Mouse (Mus musculus): Measurements from ENCODE around the gene Etfb.
"Not testable (repeated sequence)": the region's sequence is repeated elsewhere in the genome, so short reads cannot be mapped to it uniquely, and the experiment has no call there.

Etfb gene

GRCm38 (mm10) chr7:43443917-43444293 lies at the start of gene Etfb, which contains the start of gene Gm45233:
TSS of gene Etfb (plus strand) at chr7:43444083.
TSS of gene Gm45233 (plus strand) at chr7:43444128.
- DNase-seq (ENCODE audit: low spot score) = peak; percentile 86

GRCm38 (mm10) chr7:43399501-43399900 lies 44.4 kb upstream of the Etfb start:
- no peak for DNase-seq (ENCODE audit: low spot score)

GRCm38 (mm10) chr7:43402718-43403117 lies 41.2 kb upstream of the Etfb start:
- DNase-seq (ENCODE audit: low spot score) = no peak

- no peak for DNase-seq (ENCODE audit: low spot score)
These were observed 36.3 kb upstream of the Etfb start for GRCm38 (mm10) chr7:43407573-43407972.

GRCm38 (mm10) chr7:43408131-43408553 lies 35.7 kb upstream of the Etfb start, which contains the start of gene Siglecg:
TSS of gene Siglecg (plus strand) at chr7:43408204.
- DNase-seq (ENCODE audit: low spot score) = no peak

GRCm38 (mm10) chr7:43409084-43409483 lies 34.8 kb upstream of the Etfb start:
- DNase-seq (ENCODE audit: low spot score) = no peak

- not testable (repeated sequence) for DNase-seq (ENCODE audit: low spot score)
These were observed 32.2 kb upstream of the Etfb start for GRCm38 (mm10) chr7:43411724-43412123.

- DNase-seq (ENCODE audit: low spot score) = no peak
These were observed 26.6 kb upstream of the Etfb start for GRCm38 (mm10) chr7:43417298-43417697.

- DNase-seq (ENCODE audit: low spot score) = peak; percentile 79
These were observed 20.8 kb upstream of the Etfb start for GRCm38 (mm10) chr7:43422995-43423617.

- DNase-seq (ENCODE audit: low spot score) = no peak
These were observed 19.8 kb upstream of the Etfb start for GRCm38 (mm10) chr7:43423991-43424625.

GRCm38 (mm10) chr7:43427406-43427805 lies 16.5 kb upstream of the Etfb start, which contains the start of gene Lim2:
TSS of gene Lim2 (plus strand) at chr7:43427670.
- no peak for DNase-seq (ENCODE audit: low spot score)

- no peak for DNase-seq (ENCODE audit: low spot score)
These were observed 14.4 kb upstream of the Etfb start for GRCm38 (mm10) chr7:43429500-43429899.

GRCm38 (mm10) chr7:43432891-43433290 lies 11.0 kb upstream of the Etfb start:
- DNase-seq (ENCODE audit: low spot score) = no peak

- no peak for DNase-seq (ENCODE audit: low spot score)
These were observed 9.2 kb upstream of the Etfb start for GRCm38 (mm10) chr7:43434676-43435075.

GRCm38 (mm10) chr7:43436341-43437255 lies 7.3 kb upstream of the Etfb start, which contains the start of gene Nkg7:
TSS of gene Nkg7 (plus strand) at chr7:43437073.
- no peak for DNase-seq (ENCODE audit: low spot score)

GRCm38 (mm10) chr7:43438611-43439010 lies 5.3 kb upstream of the Etfb start:
- no peak for DNase-seq (ENCODE audit: low spot score)

- no peak for DNase-seq (ENCODE audit: low spot score)
These were observed 3.4 kb upstream of the Etfb start, which contains the start of gene Cldnd2 for GRCm38 (mm10) chr7:43440482-43440881. TSS of gene Cldnd2 (plus strand) at chr7:43440782.

GRCm38 (mm10) chr7:43441071-43441470 lies 2.8 kb upstream of the Etfb start:
- no peak for DNase-seq (ENCODE audit: low spot score)

GRCm38 (mm10) chr7:43442684-43443083 lies 1.2 kb upstream of the Etfb start:
- no peak for DNase-seq (ENCODE audit: low spot score)

GRCm38 (mm10) chr7:43443126-43443916 lies 562 bp upstream of the Etfb start:
- peak; percentile 67 for DNase-seq (ENCODE audit: low spot score)

GRCm38 (mm10) chr7:43447801-43448200 lies 3.9 kb downstream of the Etfb start:
- DNase-seq (ENCODE audit: low spot score) = no peak

GRCm38 (mm10) chr7:43448246-43448645 lies 4.4 kb downstream of the Etfb start:
- DNase-seq (ENCODE audit: low spot score) = no peak
